Mouse (Mus musculus): ENCODE data around the gene Ufc1. TPM values are rescaled to one million over a fixed set of nuclear protein-coding genes. Genes with fewer than 3 reads are reported as not detected.

Gene Ufc1
- total and polyA plus RNA-seq, 3 experiments = 71.0 to 408 (median 101) TPM

DNA sequence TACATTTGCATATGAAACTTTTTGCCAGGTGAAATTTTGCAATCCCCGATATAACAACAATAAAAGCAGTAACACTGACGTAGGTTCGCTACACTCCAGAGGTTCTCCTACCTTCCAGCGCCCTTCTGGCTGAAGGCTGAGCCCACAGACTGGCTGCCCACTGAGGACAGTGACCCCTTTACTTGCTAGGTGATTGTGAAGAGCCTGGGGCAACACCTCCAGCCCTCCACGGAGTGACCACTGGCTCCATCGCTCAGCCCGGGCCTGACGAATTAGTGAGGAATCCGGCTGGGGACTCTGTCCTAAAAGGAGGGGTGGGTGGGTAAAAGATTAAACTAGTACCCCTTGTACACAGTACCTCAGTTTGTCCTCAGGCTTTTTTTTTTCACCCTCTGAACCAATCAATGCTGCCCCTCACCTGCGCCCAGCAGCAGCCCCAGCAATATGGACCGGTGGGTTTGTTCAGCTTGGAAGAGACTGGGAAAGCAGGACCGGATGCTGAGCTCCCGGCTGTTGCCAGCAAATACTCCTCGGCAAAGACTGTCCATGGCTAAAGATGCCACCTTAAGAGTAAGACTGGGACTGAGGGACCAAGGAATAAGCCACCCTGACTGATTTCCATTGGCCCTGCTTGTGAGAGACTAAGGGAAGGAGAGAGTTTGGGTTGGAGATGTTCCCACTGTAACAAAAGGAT, 15.7 kb downstream of the Ufc1 start:
- peaks cover 1 to 10% of the 10 kb centered on the region in 2 experiments for H3K36me3 ChIP-seq (ENCODE audit: control insufficient read depth in 1 of 2, insufficient read depth in 2 of 2, low read length in 2 of 2)
- TF ChIP-seq BHLHE40 (IDR thresholded peaks at IDR 0.05; ENCODE audit: borderline replicate concordance, low read depth, low read length) = no peak
- no peak for TF ChIP-seq MAFK (IDR thresholded peaks at IDR 0.05; ENCODE audit: borderline replicate concordance, low read depth, low read length)
- no peak for TF ChIP-seq HCFC1 (IDR thresholded peaks at IDR 0.05; ENCODE audit: low read depth, low read length)
- no peak for TF ChIP-seq RAD21 (IDR thresholded peaks at IDR 0.05; ENCODE audit: low read depth, low read length)
- no peak for TF ChIP-seq KAT2A (conservative IDR thresholded peaks at IDR 0.05; ENCODE audit: low read depth, low read length)
- TF ChIP-seq USF2 (IDR thresholded peaks at IDR 0.05; ENCODE audit: borderline replicate concordance in 1 of 2, insufficient read depth in 1 of 2, low read depth in 1 of 2, low read length in 2 of 2) = no peak
- TF ChIP-seq MXI1 (IDR thresholded peaks at IDR 0.05; ENCODE audit: low read depth, low read length) = no peak
- no peak for TF ChIP-seq MEF2A (IDR thresholded peaks at IDR 0.05; ENCODE audit: extremely low read depth, insufficient replicate concordance, low read depth, low read length, poor library complexity, severe bottlenecking)
- TF ChIP-seq POLR2AphosphoS2 (IDR thresholded peaks at IDR 0.05; ENCODE audit: low read length) = no peak
- TF ChIP-seq POLR2A (IDR thresholded peaks at IDR 0.05; ENCODE audit: control insufficient read depth in 1 of 2, insufficient read depth in 1 of 2, low read depth in 1 of 2, low read length in 2 of 2, poor library complexity in 1 of 2) = no peak
- TF ChIP-seq TCF12 (IDR thresholded peaks at IDR 0.05; ENCODE audit: low read depth, low read length) = no peak
- no peak for TF ChIP-seq JUND (IDR thresholded peaks at IDR 0.05; ENCODE audit: low read depth, low read length)
- TF ChIP-seq SMC3 (IDR thresholded peaks at IDR 0.05; ENCODE audit: low read depth, low read length) = no peak
- no peak for TF ChIP-seq USF1 (IDR thresholded peaks at IDR 0.05; ENCODE audit: low read depth, low read length)
- H3K4me3 ChIP-seq (ENCODE audit: control insufficient read depth in 1 of 2, insufficient read depth in 1 of 2, low read depth in 2 of 2, low read length in 2 of 2) = no peak overlapping the region; a peak in 1 of 4 replicates
- peaks cover 0 to 10% of the 10 kb centered on the region in 2 experiments; a peak in 1 of 4 replicates for H3K4me1 ChIP-seq (ENCODE audit: control insufficient read depth in 1 of 2, insufficient read depth in 2 of 2, low read length in 2 of 2)
- no peak for DNase-seq (ENCODE audit: low read depth, low spot score)
- H3K9me3 ChIP-seq (replicated peaks; ENCODE audit: insufficient read depth, low read length) = no peaks in the 10 kb centered on the region
- peaks cover 4% of the 10 kb centered on the region; the same call in 1 of the 2 replicates for H3K79me2 ChIP-seq (ENCODE audit: control insufficient read depth, insufficient read depth, low read length, poor library complexity)
- H3K9ac ChIP-seq (ENCODE audit: control insufficient read depth, low read depth, low read length, poor library complexity, severe bottlenecking) = no peak overlapping the region; the same call in 1 of the 2 replicates
- H3K27me3 ChIP-seq (ENCODE audit: control insufficient read depth in 1 of 2, insufficient read depth in 2 of 2, low read length in 2 of 2) = no peaks in the 10 kb centered on the region
- H3K27ac ChIP-seq (ENCODE audit: control insufficient read depth, low read depth, low read length) = no peak overlapping the region

DNA sequence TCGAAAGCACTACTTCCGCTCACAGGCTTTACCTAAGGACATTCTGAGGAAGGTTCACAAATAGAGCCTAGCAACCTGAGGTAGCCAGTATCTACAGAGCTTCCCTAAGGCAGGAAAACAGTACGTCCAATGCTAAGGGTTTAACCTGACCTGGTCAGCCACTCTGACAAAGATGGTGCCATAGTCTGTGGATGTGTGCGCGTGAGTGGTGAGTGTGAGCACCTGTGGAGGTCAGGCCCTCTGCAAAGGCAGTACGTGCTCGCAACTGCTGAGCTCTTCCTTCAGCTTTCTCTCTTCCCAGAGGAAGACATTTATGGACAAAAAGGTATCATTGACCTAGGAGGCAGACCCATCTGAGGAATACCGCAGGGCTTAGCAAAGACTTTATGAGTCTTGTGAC, 16.4 kb downstream of the Ufc1 start:
- Histone ChIP-seq H3K9me3 (replicated peaks; ENCODE audit: insufficient read depth, low read length) (no peaks in the 10 kb centered on the region), H3K9ac (ENCODE audit: control insufficient read depth, low read depth, low read length, poor library complexity, severe bottlenecking) (no peak overlapping the region), H3K4me3 (ENCODE audit: control insufficient read depth in 1 of 2, insufficient read depth in 1 of 2, low read depth in 2 of 2, low read length in 2 of 2) (no peak overlapping the region), H3K27me3 (ENCODE audit: control insufficient read depth in 1 of 2, insufficient read depth in 2 of 2, low read length in 2 of 2) (no peaks in the 10 kb centered on the region), H3K36me3 (ENCODE audit: control insufficient read depth in 1 of 2, insufficient read depth in 2 of 2, low read length in 2 of 2) (peaks cover 1 to 10% of the 10 kb centered on the region in 2 experiments), H3K27ac (ENCODE audit: control insufficient read depth, low read depth, low read length) (no peak overlapping the region), H3K79me2 (ENCODE audit: control insufficient read depth, insufficient read depth, low read length, poor library complexity) (peaks cover 4% of the 10 kb centered on the region; the same call in 1 of the 2 replicates), H3K4me1 (ENCODE audit: control insufficient read depth in 1 of 2, insufficient read depth in 2 of 2, low read length in 2 of 2) (peaks cover 0 to 10% of the 10 kb centered on the region in 2 experiments; a peak in 1 of 4 replicates)
- DNase-seq (ENCODE audit: low read depth, low spot score) = no peak
- TF ChIP-seq TCF12 (IDR thresholded peaks at IDR 0.05; ENCODE audit: low read depth, low read length) = no peak
- TF ChIP-seq NRF1 (IDR thresholded peaks at IDR 0.05; ENCODE audit: insufficient read depth, low read depth, low read length, poor library complexity, severe bottlenecking) = no peak
- TF ChIP-seq MAFK (IDR thresholded peaks at IDR 0.05; ENCODE audit: borderline replicate concordance, low read depth, low read length) = no peak
- TF ChIP-seq GATA1 (IDR thresholded peaks at IDR 0.05; ENCODE audit: low read depth, low read length) = no peak
- no peak for TF ChIP-seq MEF2A (IDR thresholded peaks at IDR 0.05; ENCODE audit: extremely low read depth, insufficient replicate concordance, low read depth, low read length, poor library complexity, severe bottlenecking)
- TF ChIP-seq TBP (IDR thresholded peaks at IDR 0.05; ENCODE audit: low read depth, low read length) = no peak
- no peak for TF ChIP-seq MAX (IDR thresholded peaks at IDR 0.05; ENCODE audit: low read length)
- no peak for TF ChIP-seq CHD2 (IDR thresholded peaks at IDR 0.05; ENCODE audit: low read length)
- TF ChIP-seq MXI1 (IDR thresholded peaks at IDR 0.05; ENCODE audit: low read depth, low read length) = no peak
- TF ChIP-seq NELFE (IDR thresholded peaks at IDR 0.05; ENCODE audit: low read depth, low read length) = no peak
- TF ChIP-seq ETS1 (IDR thresholded peaks at IDR 0.05; ENCODE audit: low read depth, low read length) = no peak
- no peak for TF ChIP-seq SMC3 (IDR thresholded peaks at IDR 0.05; ENCODE audit: low read depth, low read length)
- no peak for TF ChIP-seq ELF1 (IDR thresholded peaks at IDR 0.05; ENCODE audit: low read depth, low read length)
- no peak for TF ChIP-seq POLR2AphosphoS5 (IDR thresholded peaks at IDR 0.05; ENCODE audit: borderline replicate concordance, low read depth, low read length)
- TF ChIP-seq UBTF (IDR thresholded peaks at IDR 0.05; ENCODE audit: borderline replicate concordance, insufficient read depth, low read depth, low read length) = no peak
- no peak for TF ChIP-seq MYC (IDR thresholded peaks at IDR 0.05; ENCODE audit: low read depth, low read length)
- TF ChIP-seq SIN3A (IDR thresholded peaks at IDR 0.05; ENCODE audit: low read length) = no peak
- no peak for TF ChIP-seq ZC3H11A (IDR thresholded peaks at IDR 0.05; ENCODE audit: low read depth, low read length)
- no peak for TF ChIP-seq CTCF (IDR thresholded peaks at IDR 0.05 in 2 of 3, conservative IDR thresholded peaks at IDR 0.05 in 1 of 3; ENCODE audit: control insufficient read depth in 1 of 3, insufficient read depth in 1 of 3, low read depth in 2 of 3, low read length in 3 of 3, poor library complexity in 1 of 3, severe bottlenecking in 1 of 3)

Data from MEL (cell line).